Mouse (Mus musculus): Measurements from ENCODE around the gene Xxylt1.
A peak's percentile ranks its signal among the peaks of the same experiment; 100 is the strongest.

The Xxylt1 gene

GRCm38 (mm10) chr16:31061246-31061880 is 19.9 kb downstream of the Xxylt1 start:
- peak; percentile 59 for DNase-seq (ENCODE audit: low read depth, low spot score)

- DNase-seq (ENCODE audit: low read depth, low spot score), result no peak
Measured at GRCm38 (mm10) chr16:31060714-31061113, 20.5 kb downstream of the Xxylt1 start.

DNA sequence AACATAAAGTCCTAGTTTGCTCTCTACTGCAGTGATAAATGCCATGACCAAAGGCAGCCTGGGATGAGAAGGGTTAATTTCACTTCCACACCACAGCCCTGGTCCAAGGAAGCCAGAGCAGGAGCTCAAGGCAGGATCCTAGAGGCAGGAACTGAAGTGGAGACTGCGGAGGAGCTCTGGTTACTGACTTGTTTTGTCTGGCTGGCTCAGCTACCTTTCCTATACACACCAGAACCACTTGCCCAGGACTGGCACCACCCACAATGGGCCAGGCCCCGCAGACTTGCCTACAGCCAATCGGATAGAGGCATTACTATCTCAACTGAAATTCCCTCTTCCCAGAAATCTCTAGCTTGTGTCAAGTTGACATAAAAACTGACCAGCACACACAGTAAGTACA is 21.0 kb downstream of the Xxylt1 start:
- DNase-seq (ENCODE audit: low read depth, low spot score), result no peak

GRCm38 (mm10) chr16:31059730-31060129 is 21.5 kb downstream of the Xxylt1 start:
- no peak for DNase-seq (ENCODE audit: low read depth, low spot score)

DNA sequence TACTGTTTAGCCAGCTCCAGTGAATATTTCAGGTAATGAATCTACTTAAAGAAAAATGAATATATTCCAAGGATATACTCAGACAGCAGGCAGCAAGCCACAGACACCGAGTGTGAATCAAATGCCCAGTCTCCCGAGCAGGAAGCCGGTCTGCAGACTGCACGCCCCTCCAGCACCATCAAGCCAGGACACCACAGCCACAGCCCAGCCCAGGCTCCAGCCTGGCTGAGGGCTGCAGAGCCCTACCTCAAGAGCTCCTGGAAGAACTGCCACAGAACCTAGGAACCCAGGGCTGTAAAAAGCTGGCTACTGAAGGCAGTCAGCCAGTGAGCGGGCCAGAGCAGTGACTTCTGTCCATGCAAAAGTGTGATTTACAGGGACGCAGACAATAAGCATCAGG is 28.4 kb downstream of the Xxylt1 start:
- no peak for DNase-seq (ENCODE audit: low read depth, low spot score)

DNA sequence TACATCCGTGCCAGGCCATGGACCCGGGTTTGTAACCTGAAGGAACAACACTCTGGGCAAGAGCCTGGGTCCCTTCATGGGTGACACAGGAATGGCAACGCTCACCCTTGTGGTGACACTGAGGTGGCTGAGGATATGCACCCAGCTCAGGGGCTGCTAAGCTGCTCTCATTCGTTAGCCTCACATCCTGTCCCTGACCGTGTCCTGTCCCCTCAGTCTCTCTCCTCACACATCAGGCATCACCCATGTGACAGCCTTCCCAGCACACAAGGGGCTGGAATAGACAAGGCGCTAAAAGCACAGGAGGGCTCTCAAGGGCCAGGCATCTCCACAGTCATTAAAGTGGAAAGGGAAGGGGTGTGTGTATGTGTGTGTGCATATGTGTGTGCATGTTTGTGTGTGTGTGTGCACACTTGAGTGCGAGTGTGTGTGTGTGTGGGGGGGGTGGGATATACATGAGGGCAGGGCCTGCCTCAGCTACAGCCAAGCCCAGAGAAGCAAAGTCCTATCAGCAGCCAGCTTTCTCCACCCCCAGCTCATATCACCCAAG is 29.0 kb downstream of the Xxylt1 start:
- no peak for DNase-seq (ENCODE audit: low read depth, low spot score)

GRCm38 (mm10) chr16:31050701-31051100 is 30.5 kb downstream of the Xxylt1 start:
- no peak for DNase-seq (ENCODE audit: low read depth, low spot score)

GRCm38 (mm10) chr16:31048194-31048593 is 33.0 kb downstream of the Xxylt1 start:
- no peak for DNase-seq (ENCODE audit: low read depth, low spot score)

DNA sequence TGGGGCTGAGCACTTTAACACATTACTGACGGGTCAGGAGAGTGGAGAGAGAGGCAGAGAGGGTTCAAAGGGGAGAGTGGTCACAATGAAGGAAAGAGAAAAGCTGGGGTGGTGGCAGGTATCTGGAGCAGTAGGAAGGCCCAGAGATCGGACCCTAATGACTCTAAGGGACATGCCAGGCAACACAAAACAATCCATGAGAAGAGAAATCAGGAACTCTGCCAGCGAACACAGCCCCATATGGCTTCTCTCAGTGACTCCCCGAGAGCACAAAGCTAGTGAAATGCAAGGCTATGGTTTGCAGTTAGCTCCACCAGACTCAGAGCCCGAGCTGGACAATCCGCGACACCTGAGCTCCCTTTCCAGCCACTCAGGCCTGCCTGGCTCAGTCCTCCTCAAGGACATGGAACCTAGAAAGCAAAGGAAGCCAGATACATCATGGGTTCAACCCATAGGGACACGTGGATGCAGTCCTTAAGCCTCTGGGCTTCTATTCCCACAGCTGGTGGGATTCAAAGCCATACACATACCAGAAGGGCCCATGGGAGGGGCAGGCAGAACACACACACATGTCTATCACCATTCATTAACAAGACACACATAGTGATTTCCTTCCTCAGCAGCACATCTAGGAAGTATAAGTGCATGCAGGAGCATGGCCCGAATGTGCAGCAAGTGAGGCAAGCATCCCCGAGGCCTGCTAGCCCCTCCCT is 33.9 kb downstream of the Xxylt1 start:
- no peak for DNase-seq (ENCODE audit: low read depth, low spot score)

GRCm38 (mm10) chr16:31046217-31046659 is 35.0 kb downstream of the Xxylt1 start:
- no peak for DNase-seq (ENCODE audit: low read depth, low spot score)

GRCm38 (mm10) chr16:31045211-31045610 is 36.0 kb downstream of the Xxylt1 start:
- DNase-seq (ENCODE audit: low read depth, low spot score), result no peak

DNA sequence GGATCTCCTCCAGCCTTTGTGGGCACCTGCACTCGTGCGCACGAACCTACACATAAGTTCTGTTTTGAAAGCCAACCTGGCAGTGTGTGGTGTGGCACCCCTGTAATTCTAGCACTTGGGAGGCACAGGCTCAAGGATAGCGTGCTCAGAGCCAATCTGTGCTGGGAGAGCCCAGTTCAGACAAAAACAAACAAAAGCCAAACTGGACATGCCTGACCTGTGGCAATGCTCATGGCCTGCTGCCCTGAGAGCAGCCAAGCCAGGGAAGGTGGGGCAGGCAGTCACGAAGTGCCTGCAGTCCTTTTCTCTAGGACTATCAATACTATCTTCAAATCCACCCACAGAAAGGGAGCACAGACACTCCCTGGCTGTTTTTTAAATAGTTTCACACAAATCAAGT is 38.1 kb downstream of the Xxylt1 start:
- DNase-seq (ENCODE audit: low read depth, low spot score), result no peak

- no peak for DNase-seq (ENCODE audit: low read depth, low spot score)
Measured at GRCm38 (mm10) chr16:31041566-31041965, 39.7 kb downstream of the Xxylt1 start.

GRCm38 (mm10) chr16:31039803-31040459 is 41.3 kb downstream of the Xxylt1 start:
- DNase-seq (ENCODE audit: low read depth, low spot score), result no peak

DNA sequence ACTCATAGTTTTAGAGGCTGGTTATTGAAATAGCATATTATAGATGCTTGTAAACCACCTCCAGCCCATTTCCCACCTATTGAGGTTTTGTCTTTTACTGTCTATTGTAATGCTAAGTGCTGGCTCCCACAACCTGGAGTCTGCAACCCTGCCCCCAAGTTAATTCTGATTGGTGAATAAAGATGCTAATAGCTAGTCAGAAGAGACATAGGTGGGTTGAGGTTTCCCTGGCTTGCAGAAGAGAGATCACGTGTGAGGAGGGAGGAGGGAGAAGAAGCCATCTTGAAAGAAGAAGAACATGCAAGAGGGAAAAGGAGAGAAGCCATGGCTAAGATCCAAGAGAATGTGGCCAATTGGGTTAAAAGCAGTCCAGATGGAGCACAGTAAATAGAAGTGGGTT is 43.8 kb downstream of the Xxylt1 start:
- no peak for DNase-seq (ENCODE audit: low read depth, low spot score)

GRCm38 (mm10) chr16:31035651-31036245 is 45.5 kb downstream of the Xxylt1 start:
- no peak for DNase-seq (ENCODE audit: low read depth, low spot score)

GRCm38 (mm10) chr16:31035235-31035634 is 46.0 kb downstream of the Xxylt1 start:
- no peak for DNase-seq (ENCODE audit: low read depth, low spot score)

- DNase-seq (ENCODE audit: low read depth, low spot score), result no peak
Measured at GRCm38 (mm10) chr16:31034051-31034450, 47.2 kb downstream of the Xxylt1 start.

DNA sequence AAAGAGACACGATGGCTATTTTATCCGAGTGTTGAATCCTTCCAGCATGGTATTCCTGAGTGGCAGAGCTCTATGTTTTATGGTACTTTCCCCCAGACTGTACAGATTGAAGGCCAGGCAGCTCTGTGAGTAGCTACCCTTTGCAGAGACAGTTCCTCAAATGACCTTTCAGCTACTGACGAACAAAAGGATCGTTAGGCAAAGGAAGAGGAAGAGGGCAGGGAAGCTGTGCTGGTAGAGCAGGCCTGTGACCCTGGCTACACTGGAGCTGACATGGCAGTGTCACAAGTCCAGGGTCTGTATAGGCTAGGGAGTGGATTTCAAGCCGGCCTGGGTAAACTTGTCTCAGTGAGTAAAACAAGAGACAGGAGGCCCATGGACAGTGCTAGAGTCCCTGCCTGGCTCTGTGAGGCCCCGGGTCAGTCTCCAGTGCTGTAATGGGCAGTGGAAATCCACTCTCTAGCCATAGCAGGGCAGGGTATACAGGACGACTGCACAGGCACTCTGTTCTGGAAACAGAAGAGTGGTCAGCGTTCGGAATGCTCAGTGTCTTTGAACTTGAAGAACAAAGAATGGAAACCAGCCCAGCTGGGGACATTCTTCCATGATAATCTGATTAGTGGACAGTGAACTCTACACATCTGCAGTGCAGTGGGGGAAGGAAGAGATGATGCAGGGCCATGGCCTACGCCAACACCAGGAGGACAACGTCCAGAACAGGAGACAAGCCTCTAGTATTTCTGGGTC is 51.3 kb downstream of the Xxylt1 start:
- DNase-seq (ENCODE audit: low read depth, low spot score), result no peak

GRCm38 (mm10) chr16:31027675-31028074 is 53.6 kb downstream of the Xxylt1 start:
- no peak for DNase-seq (ENCODE audit: low read depth, low spot score)

GRCm38 (mm10) chr16:31025516-31025915 is 55.7 kb downstream of the Xxylt1 start:
- no peak for DNase-seq (ENCODE audit: low read depth, low spot score)
